Mouse (Mus musculus): ENCODE data around the gene Ttc39a. TPM values are rescaled to one million over a fixed set of nuclear protein-coding genes. Genes with fewer than 3 reads are reported as not detected.

The Ttc39a gene
- polyA plus RNA-seq, 1 experiment, result 5.5 TPM

DNA sequence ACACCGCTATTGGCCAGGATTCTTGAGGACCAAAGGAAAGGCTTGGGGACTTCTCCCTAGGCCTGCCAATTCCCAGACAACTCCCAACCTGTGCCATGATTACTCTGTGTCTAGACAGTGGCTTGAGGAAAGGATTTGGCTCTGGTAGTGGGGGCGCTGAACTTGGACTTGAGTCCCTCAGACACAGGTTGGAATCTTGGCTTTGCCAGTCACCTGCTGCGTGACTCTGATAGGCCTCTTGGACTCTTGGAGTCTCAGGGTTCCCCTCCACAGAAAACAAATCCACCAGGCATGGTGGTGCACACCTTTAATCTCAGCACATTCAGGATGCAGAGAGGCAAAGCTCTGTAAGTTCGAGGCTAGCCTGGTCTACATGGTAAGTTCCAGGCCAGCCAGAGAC, 13.1 kb downstream of the Ttc39a start:
- Histone ChIP-seq H3K36me3 (ENCODE audit: control insufficient read depth, insufficient read depth, low read length) (no peaks in the 10 kb centered on the region), H3K4me1 (ENCODE audit: control insufficient read depth, insufficient read depth, insufficient read length) (no peaks in the 10 kb centered on the region), H3K27me3 (ENCODE audit: control insufficient read depth, insufficient read depth, low read length) (no peaks in the 10 kb centered on the region), H3K4me3 (ENCODE audit: extremely low read depth, insufficient read depth, insufficient read length) (no peak overlapping the region), H3K27ac (ENCODE audit: insufficient read depth, low read length) (no peak overlapping the region)
- DNase-seq (ENCODE audit: low read depth in 1 of 2, low spot score in 2 of 2), result no peak
- no peak for TF ChIP-seq CTCF (IDR thresholded peaks at IDR 0.05; ENCODE audit: extremely low read depth, insufficient read depth, insufficient read length, insufficient replicate concordance)
- no peak for TF ChIP-seq POLR2A (IDR thresholded peaks at IDR 0.05; ENCODE audit: low read depth, low read length)
- WGBS, result 90% methylated on average over 4 of the region's 4 CpGs

- DNase-seq (ENCODE audit: low read depth in 1 of 2, low spot score in 2 of 2), result no peak
- WGBS, result 83% methylated on average over 8 of the region's 8 CpGs
- Histone ChIP-seq H3K4me3 (ENCODE audit: extremely low read depth, insufficient read depth, insufficient read length) (no peak overlapping the region), H3K4me1 (ENCODE audit: control insufficient read depth, insufficient read depth, insufficient read length) (no peaks in the 10 kb centered on the region), H3K27me3 (ENCODE audit: control insufficient read depth, insufficient read depth, low read length) (no peaks in the 10 kb centered on the region), H3K27ac (ENCODE audit: insufficient read depth, low read length) (no peak overlapping the region), H3K36me3 (ENCODE audit: control insufficient read depth, insufficient read depth, low read length) (no peaks in the 10 kb centered on the region)
- TF ChIP-seq CTCF (IDR thresholded peaks at IDR 0.05; ENCODE audit: extremely low read depth, insufficient read depth, insufficient read length, insufficient replicate concordance) (peak; percentile 12; the same call in 1 of the 2 replicates), POLR2A (IDR thresholded peaks at IDR 0.05; ENCODE audit: low read depth, low read length) (no peak)
These were observed 13.8 kb downstream of the Ttc39a start for GRCm38 (mm10) chr4:109420138-109420795.

DNA sequence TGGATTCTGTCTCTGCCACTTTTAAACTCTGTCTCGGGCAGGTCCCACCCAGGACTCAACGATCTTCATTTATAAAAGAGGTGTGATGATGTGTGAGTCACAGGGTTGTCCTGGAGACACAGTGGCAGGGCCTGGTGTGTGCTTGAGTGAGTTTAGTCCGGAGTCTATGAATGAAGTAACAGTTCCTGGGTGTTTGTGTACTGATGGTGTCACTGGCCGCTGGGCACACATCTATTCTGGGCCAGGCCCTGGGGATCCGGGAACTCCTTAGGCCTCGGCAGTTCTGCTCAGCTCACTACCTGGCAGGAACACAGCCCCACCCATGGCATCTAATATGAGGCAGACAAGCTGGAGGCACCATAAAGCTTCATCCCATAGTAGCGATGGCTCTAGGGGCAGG, 15.2 kb downstream of the Ttc39a start:
- no peak for TF ChIP-seq CTCF (IDR thresholded peaks at IDR 0.05; ENCODE audit: extremely low read depth, insufficient read depth, insufficient read length, insufficient replicate concordance)
- no peak for TF ChIP-seq POLR2A (IDR thresholded peaks at IDR 0.05; ENCODE audit: low read depth, low read length)
- H3K27me3 ChIP-seq (ENCODE audit: control insufficient read depth, insufficient read depth, low read length), result no peaks in the 10 kb centered on the region
- no peak overlapping the region for H3K27ac ChIP-seq (ENCODE audit: insufficient read depth, low read length)
- no peak overlapping the region for H3K4me3 ChIP-seq (ENCODE audit: extremely low read depth, insufficient read depth, insufficient read length)
- H3K4me1 ChIP-seq (ENCODE audit: control insufficient read depth, insufficient read depth, insufficient read length), result no peaks in the 10 kb centered on the region
- no peaks in the 10 kb centered on the region for H3K36me3 ChIP-seq (ENCODE audit: control insufficient read depth, insufficient read depth, low read length)
- DNase-seq (ENCODE audit: low read depth in 1 of 2, low spot score in 2 of 2), result no peak
- WGBS, result 91% methylated on average over 7 of the region's 7 CpGs

GRCm38 (mm10) chr4:109422436-109422835, 16.0 kb downstream of the Ttc39a start:
- TF ChIP-seq POLR2A (IDR thresholded peaks at IDR 0.05; ENCODE audit: low read depth, low read length), result no peak
- no peak for TF ChIP-seq CTCF (IDR thresholded peaks at IDR 0.05; ENCODE audit: extremely low read depth, insufficient read depth, insufficient read length, insufficient replicate concordance)
- H3K4me3 ChIP-seq (ENCODE audit: extremely low read depth, insufficient read depth, insufficient read length), result no peak overlapping the region
- H3K27me3 ChIP-seq (ENCODE audit: control insufficient read depth, insufficient read depth, low read length), result no peaks in the 10 kb centered on the region
- 85% methylated on average over 6 of the region's 6 CpGs for WGBS
- no peaks in the 10 kb centered on the region for H3K36me3 ChIP-seq (ENCODE audit: control insufficient read depth, insufficient read depth, low read length)
- no peak for DNase-seq (ENCODE audit: low read depth in 1 of 2, low spot score in 2 of 2)
- H3K4me1 ChIP-seq (ENCODE audit: control insufficient read depth, insufficient read depth, insufficient read length), result no peaks in the 10 kb centered on the region
- no peak overlapping the region for H3K27ac ChIP-seq (ENCODE audit: insufficient read depth, low read length)

GRCm38 (mm10) chr4:109423438-109423837, 17.0 kb downstream of the Ttc39a start:
- no peak overlapping the region for H3K4me3 ChIP-seq (ENCODE audit: extremely low read depth, insufficient read depth, insufficient read length)
- no peaks in the 10 kb centered on the region for H3K4me1 ChIP-seq (ENCODE audit: control insufficient read depth, insufficient read depth, insufficient read length)
- TF ChIP-seq CTCF (IDR thresholded peaks at IDR 0.05; ENCODE audit: extremely low read depth, insufficient read depth, insufficient read length, insufficient replicate concordance), result no peak
- TF ChIP-seq POLR2A (IDR thresholded peaks at IDR 0.05; ENCODE audit: low read depth, low read length), result no peak
- H3K36me3 ChIP-seq (ENCODE audit: control insufficient read depth, insufficient read depth, low read length), result no peaks in the 10 kb centered on the region
- DNase-seq (ENCODE audit: low read depth in 1 of 2, low spot score in 2 of 2), result no peak
- 80% methylated on average over 2 of the region's 2 CpGs for WGBS
- no peaks in the 10 kb centered on the region for H3K27me3 ChIP-seq (ENCODE audit: control insufficient read depth, insufficient read depth, low read length)
- no peak overlapping the region for H3K27ac ChIP-seq (ENCODE audit: insufficient read depth, low read length)

DNA sequence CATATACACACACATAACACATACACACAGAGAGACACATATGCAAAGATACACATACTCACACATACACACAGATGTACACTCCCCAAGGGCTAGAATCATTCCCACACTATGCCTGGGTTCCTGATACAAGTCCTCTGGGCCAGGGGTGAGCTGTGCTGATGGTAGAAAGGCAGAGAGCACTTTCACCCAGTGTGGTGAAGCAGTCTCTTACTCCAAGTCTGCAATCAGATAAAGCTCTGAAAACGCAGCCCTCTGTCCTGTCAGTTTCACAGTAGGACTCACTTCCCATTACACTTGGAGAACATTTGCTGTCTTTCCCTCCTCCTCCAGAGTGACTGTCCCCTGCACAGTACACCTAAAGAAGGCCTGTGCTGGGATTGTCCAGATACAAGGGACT, 20.6 kb downstream of the Ttc39a start:
- H3K36me3 ChIP-seq (ENCODE audit: control insufficient read depth, insufficient read depth, low read length), result no peaks in the 10 kb centered on the region
- TF ChIP-seq CTCF (IDR thresholded peaks at IDR 0.05; ENCODE audit: extremely low read depth, insufficient read depth, insufficient read length, insufficient replicate concordance) (no peak), POLR2A (IDR thresholded peaks at IDR 0.05; ENCODE audit: low read depth, low read length) (no peak)
- whole genome bisulfite sequencing, result 58% methylated on average over 1 of the region's 1 CpGs
- H3K4me1 ChIP-seq (ENCODE audit: control insufficient read depth, insufficient read depth, insufficient read length), result no peaks in the 10 kb centered on the region
- H3K27ac ChIP-seq (ENCODE audit: insufficient read depth, low read length), result no peak overlapping the region
- DNase-seq (ENCODE audit: low read depth in 1 of 2, low spot score in 2 of 2), result no peak
- H3K4me3 ChIP-seq (ENCODE audit: extremely low read depth, insufficient read depth, insufficient read length), result no peak overlapping the region
- no peaks in the 10 kb centered on the region for H3K27me3 ChIP-seq (ENCODE audit: control insufficient read depth, insufficient read depth, low read length)

DNA sequence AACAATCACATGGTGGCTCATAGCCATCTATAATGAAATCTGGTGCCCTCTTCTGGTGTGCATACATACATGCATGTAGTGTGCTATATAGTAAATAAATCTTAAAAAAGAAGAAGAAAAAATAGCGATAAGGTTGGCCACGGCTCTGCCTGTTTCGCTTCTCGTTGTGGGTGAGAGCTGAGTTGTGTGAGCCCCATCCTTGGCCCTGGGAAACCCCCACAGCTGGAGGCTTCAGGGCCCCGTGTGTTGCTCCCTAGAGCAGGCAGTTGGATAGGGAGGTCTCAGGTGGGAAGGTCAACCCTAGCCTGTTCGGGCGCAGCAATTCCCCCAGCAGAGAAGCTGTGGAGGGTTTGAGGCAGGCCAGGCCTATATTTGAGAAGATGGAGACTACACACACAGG, 23.8 kb downstream of the Ttc39a start:
- no peaks in the 10 kb centered on the region for H3K27me3 ChIP-seq (ENCODE audit: control insufficient read depth, insufficient read depth, low read length)
- no peak for DNase-seq (ENCODE audit: low read depth in 1 of 2, low spot score in 2 of 2)
- no peaks in the 10 kb centered on the region for H3K4me1 ChIP-seq (ENCODE audit: control insufficient read depth, insufficient read depth, insufficient read length)
- H3K36me3 ChIP-seq (ENCODE audit: control insufficient read depth, insufficient read depth, low read length), result no peaks in the 10 kb centered on the region
- WGBS, result 61% methylated on average over 7 of the region's 7 CpGs
- no peak for TF ChIP-seq CTCF (IDR thresholded peaks at IDR 0.05; ENCODE audit: extremely low read depth, insufficient read depth, insufficient read length, insufficient replicate concordance)
- TF ChIP-seq POLR2A (IDR thresholded peaks at IDR 0.05; ENCODE audit: low read depth, low read length), result no peak
- no peak overlapping the region for H3K27ac ChIP-seq (ENCODE audit: insufficient read depth, low read length)
- no peak overlapping the region for H3K4me3 ChIP-seq (ENCODE audit: extremely low read depth, insufficient read depth, insufficient read length)
